Mouse (Mus musculus): ENCODE results near the gene Mkrn2os. TPM values are rescaled to one million over a fixed set of nuclear protein-coding genes. Genes with fewer than 3 reads are reported as not detected.

Mkrn2os gene
- total and polyA plus RNA-seq, 3 experiments: 0.46 TPM; not detected in 2

DNA sequence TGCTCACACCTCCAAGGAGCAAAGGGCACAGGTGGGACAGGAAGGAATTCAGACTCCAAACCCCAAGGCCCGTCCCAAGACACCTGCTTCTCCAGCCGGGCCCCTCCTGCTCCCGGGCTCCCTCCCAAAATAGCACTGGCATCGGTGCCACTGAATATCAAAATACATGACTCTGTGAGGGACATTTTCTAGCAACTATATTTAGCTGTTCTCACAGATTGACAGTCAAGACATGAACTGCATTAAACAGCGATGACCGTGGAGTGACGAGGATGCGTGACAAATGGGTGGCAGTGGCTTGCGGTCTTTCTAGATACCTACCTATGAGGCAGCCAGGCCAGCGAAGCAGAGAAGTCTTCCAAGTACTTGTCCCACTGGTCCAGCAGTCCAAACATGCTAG lies 6.1 kb downstream of the Mkrn2os start:
- no peak overlapping the region for H3K4me3 ChIP-seq (ENCODE audit: control insufficient read depth in 1 of 2, insufficient read depth in 1 of 2, low read depth in 2 of 2, low read length in 2 of 2)
- peaks cover 0 to 6% of the 10 kb centered on the region in 2 experiments; a peak in 2 of 4 replicates for H3K36me3 ChIP-seq (ENCODE audit: control insufficient read depth in 1 of 2, insufficient read depth in 2 of 2, low read length in 2 of 2)
- TF ChIP-seq RAD21 (IDR thresholded peaks at IDR 0.05; ENCODE audit: low read depth, low read length): no peak
- no peak for TF ChIP-seq TAL1 (IDR thresholded peaks at IDR 0.05; ENCODE audit: low read length)
- no peak for TF ChIP-seq JUND (IDR thresholded peaks at IDR 0.05; ENCODE audit: low read depth, low read length)
- TF ChIP-seq NRF1 (IDR thresholded peaks at IDR 0.05; ENCODE audit: insufficient read depth, low read depth, low read length, poor library complexity, severe bottlenecking): no peak
- no peak for TF ChIP-seq BHLHE40 (IDR thresholded peaks at IDR 0.05; ENCODE audit: borderline replicate concordance, low read depth, low read length)
- no peak for TF ChIP-seq NELFE (IDR thresholded peaks at IDR 0.05; ENCODE audit: low read depth, low read length)
- no peak for TF ChIP-seq GATA1 (IDR thresholded peaks at IDR 0.05; ENCODE audit: low read depth, low read length)
- TF ChIP-seq MAX (IDR thresholded peaks at IDR 0.05; ENCODE audit: low read length): no peak
- TF ChIP-seq GABPA (IDR thresholded peaks at IDR 0.05; ENCODE audit: low read depth, low read length): no peak
- no peak for TF ChIP-seq MEF2A (IDR thresholded peaks at IDR 0.05; ENCODE audit: extremely low read depth, insufficient replicate concordance, low read depth, low read length, poor library complexity, severe bottlenecking)
- no peak for TF ChIP-seq CHD1 (IDR thresholded peaks at IDR 0.05; ENCODE audit: low read depth, low read length)
- no peak for TF ChIP-seq SIN3A (IDR thresholded peaks at IDR 0.05; ENCODE audit: low read length)
- no peak for TF ChIP-seq UBTF (IDR thresholded peaks at IDR 0.05; ENCODE audit: borderline replicate concordance, insufficient read depth, low read depth, low read length)
- no peak for TF ChIP-seq E2F4 (IDR thresholded peaks at IDR 0.05; ENCODE audit: borderline replicate concordance, low read depth, low read length)
- no peak for TF ChIP-seq KAT2A (conservative IDR thresholded peaks at IDR 0.05; ENCODE audit: low read depth, low read length)
- TF ChIP-seq ZC3H11A (IDR thresholded peaks at IDR 0.05; ENCODE audit: low read depth, low read length): no peak
- no peak overlapping the region for H3K9ac ChIP-seq (ENCODE audit: control insufficient read depth, low read depth, low read length, poor library complexity, severe bottlenecking)
- peaks cover 0 to 15% of the 10 kb centered on the region in 2 experiments; a peak in 3 of 4 replicates for H3K4me1 ChIP-seq (ENCODE audit: control insufficient read depth in 1 of 2, insufficient read depth in 2 of 2, low read length in 2 of 2)
- H3K27me3 ChIP-seq (ENCODE audit: control insufficient read depth in 1 of 2, insufficient read depth in 2 of 2, low read length in 2 of 2): no peaks in the 10 kb centered on the region
- H3K9me3 ChIP-seq (replicated peaks; ENCODE audit: insufficient read depth, low read length): no peaks in the 10 kb centered on the region
- no peak for DNase-seq (ENCODE audit: low read depth, low spot score)
- H3K27ac ChIP-seq (ENCODE audit: control insufficient read depth, low read depth, low read length): no peak overlapping the region
- H3K79me2 ChIP-seq (ENCODE audit: control insufficient read depth, insufficient read depth, low read length, poor library complexity): no peaks in the 10 kb centered on the region

GRCm38 (mm10) chr6:115584176-115584575 lies 8.2 kb downstream of the Mkrn2os start:
- peaks cover 0 to 15% of the 10 kb centered on the region in 2 experiments; a peak in 3 of 4 replicates for H3K4me1 ChIP-seq (ENCODE audit: control insufficient read depth in 1 of 2, insufficient read depth in 2 of 2, low read length in 2 of 2)
- H3K9ac ChIP-seq (ENCODE audit: control insufficient read depth, low read depth, low read length, poor library complexity, severe bottlenecking): peak overlapping the region; percentile 48
- DNase-seq (ENCODE audit: low read depth, low spot score): peak; percentile 65
- H3K36me3 ChIP-seq (ENCODE audit: control insufficient read depth in 1 of 2, insufficient read depth in 2 of 2, low read length in 2 of 2): peaks cover 0 to 6% of the 10 kb centered on the region in 2 experiments; a peak in 2 of 4 replicates
- TF ChIP-seq MYC (IDR thresholded peaks at IDR 0.05; ENCODE audit: low read depth, low read length) (peak; percentile 89; the same call in 1 of the 2 replicates), RAD21 (IDR thresholded peaks at IDR 0.05; ENCODE audit: low read depth, low read length) (peak; percentile 45), TBP (IDR thresholded peaks at IDR 0.05; ENCODE audit: low read depth, low read length) (no peak), SMC3 (IDR thresholded peaks at IDR 0.05; ENCODE audit: low read depth, low read length) (peak; percentile 61), CTCF (IDR thresholded peaks at IDR 0.05 in 2 of 3, conservative IDR thresholded peaks at IDR 0.05 in 1 of 3; ENCODE audit: control insufficient read depth in 1 of 3, insufficient read depth in 1 of 3, low read depth in 2 of 3, low read length in 3 of 3, poor library complexity in 1 of 3, severe bottlenecking in 1 of 3) (peak; percentile 34 to 65 (median 62)), MXI1 (IDR thresholded peaks at IDR 0.05; ENCODE audit: low read depth, low read length) (no peak; the same call in 1 of the 2 replicates)
- peak overlapping the region; percentile 20 for H3K27ac ChIP-seq (ENCODE audit: control insufficient read depth, low read depth, low read length)
- H3K4me3 ChIP-seq (ENCODE audit: control insufficient read depth in 1 of 2, insufficient read depth in 1 of 2, low read depth in 2 of 2, low read length in 2 of 2): peak overlapping the region; percentile 34 to 45; a peak in 3 of 4 replicates
- H3K79me2 ChIP-seq (ENCODE audit: control insufficient read depth, insufficient read depth, low read length, poor library complexity): no peaks in the 10 kb centered on the region
- no peaks in the 10 kb centered on the region for H3K27me3 ChIP-seq (ENCODE audit: control insufficient read depth in 1 of 2, insufficient read depth in 2 of 2, low read length in 2 of 2)
- no peaks in the 10 kb centered on the region for H3K9me3 ChIP-seq (replicated peaks; ENCODE audit: insufficient read depth, low read length)

Measured in MEL (cell line).